Mouse (Mus musculus): Measurements from ENCODE around the gene Pik3r2.

DNA sequence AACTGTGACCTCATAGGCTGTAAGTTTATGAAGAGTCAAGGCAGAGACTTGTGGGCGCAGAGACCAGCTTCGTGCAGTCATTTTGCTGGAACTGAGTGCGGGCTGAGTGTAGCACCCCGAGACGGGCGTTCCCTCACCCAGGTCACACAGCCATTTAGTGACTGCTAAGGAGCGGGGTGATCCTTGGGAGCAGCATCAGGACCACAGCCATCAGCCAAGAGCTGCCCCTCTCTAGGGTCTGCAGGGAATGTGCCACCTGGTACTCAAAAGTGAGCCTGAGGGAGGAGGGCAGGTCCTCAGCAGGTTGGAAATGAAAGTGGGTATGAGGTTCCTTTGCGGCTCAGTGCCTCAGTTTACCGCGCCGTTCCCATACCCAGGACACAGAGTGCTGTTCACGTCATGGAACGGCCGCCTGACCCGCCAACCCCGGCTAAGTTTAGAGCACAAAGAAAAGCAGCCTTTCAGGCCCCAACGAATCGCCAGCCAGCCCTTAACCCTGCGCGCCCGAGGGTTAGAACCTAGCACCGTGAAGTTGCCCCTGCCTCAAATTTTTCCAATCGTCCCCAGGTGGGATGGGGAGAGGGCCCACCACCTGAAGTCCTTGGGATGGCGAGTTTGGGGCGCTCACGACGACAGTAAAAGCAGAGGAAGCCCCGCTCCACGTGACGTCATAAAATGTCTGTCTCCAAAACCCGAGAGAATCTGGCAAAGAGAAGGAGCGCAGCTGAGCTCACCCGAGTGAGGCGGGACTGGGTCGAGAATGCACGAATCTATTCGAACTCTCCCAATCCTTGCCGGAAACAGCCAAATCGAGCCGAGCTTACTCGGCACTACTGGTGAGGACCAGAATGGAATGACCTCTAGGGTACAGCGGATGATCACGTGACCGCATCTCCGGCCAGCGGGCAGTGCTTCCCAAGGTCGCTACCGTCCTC lies 32.6 kb downstream of the Pik3r2 start:
- TF ChIP-seq EP300 (IDR thresholded peaks at IDR 0.05) (no peak), CTCF (IDR thresholded peaks at IDR 0.05) (no peak)

Data from lung, postnatal 0 days (tissue).